ENCODE assay signal across 26 mouse cellular contexts in genomic region chr4:103576305-103576704, GRCm38 (mm10). TPM values are rescaled to one million over a fixed set of nuclear protein-coding genes. Genes with fewer than 3 reads are reported as not detected.
DNase-seq lines count a peak whose midpoint lies in the region; ATAC-seq lines count a peak whose summit lies in the region.
"Had no signal": no experiment of that assay in that cellular context is flagged by ENCODE, and none has a peak within 500 bp of the region (broad histone marks: within the 10 kb centered on the region; RNA-seq: fewer than 3 reads in every experiment).

No protein-coding gene starts in this region.

- H3K4me3 ChIP-seq in forebrain, embryonic 14.5 days (ENCODE audit: low read depth, low read length): no peak overlapping the region
- no peak overlapping the region for H3K4me3 ChIP-seq in forebrain, embryonic 11.5 days (ENCODE audit: low read depth, low read length)
- H3K4me3 ChIP-seq in forebrain, embryonic 16.5 days (replicated peaks; ENCODE audit: low read length): no peak overlapping the region
- H3K4me3 ChIP-seq: embryonic facial prominence, embryonic 15.5 days; heart, embryonic 12.5 days; limb, embryonic 12.5 days; midbrain, embryonic 10.5 days had no signal

- no peak overlapping the region for H3K4me2 ChIP-seq in forebrain, embryonic 14.5 days (ENCODE audit: low read length)
- H3K4me2 ChIP-seq in forebrain, embryonic 11.5 days (ENCODE audit: low read depth, low read length, severe bottlenecking): no peak overlapping the region
- no peak overlapping the region for H3K4me2 ChIP-seq in forebrain, embryonic 16.5 days (ENCODE audit: low read length)
- H3K4me2 ChIP-seq: embryonic facial prominence, embryonic 15.5 days; heart, embryonic 12.5 days; limb, embryonic 12.5 days; liver, embryonic 11.5 days had no signal

- H3K9me3 ChIP-seq in forebrain, embryonic 14.5 days (replicated peaks; ENCODE audit: control insufficient read depth, low read length): no peaks in the 10 kb centered on the region
- H3K9me3 ChIP-seq in forebrain, embryonic 11.5 days (ENCODE audit: control insufficient read depth, low read length): no peaks in the 10 kb centered on the region
- H3K9me3 ChIP-seq in forebrain, embryonic 16.5 days (ENCODE audit: control insufficient read depth, low read length): no peaks in the 10 kb centered on the region
- H3K9me3 ChIP-seq: embryonic facial prominence, embryonic 15.5 days; heart, embryonic 12.5 days; limb, embryonic 12.5 days; midbrain, embryonic 10.5 days had no signal

- peak; percentile 75 for DNase-seq in forebrain, embryonic 14.5 days (ENCODE audit: low spot score)
- no peak for DNase-seq in forebrain, embryonic 11.5 days (ENCODE audit: low spot score)
- peak; percentile 73 for DNase-seq in left cerebral cortex, postnatal 4 days
- no peak for DNase-seq in left cerebral cortex, adult 8-10 months (ENCODE audit: low spot score in 2 of 2)
- peak; percentile 30 for DNase-seq in layer of hippocampus, adult 9-11 months
- no peak for DNase-seq in kidney, postnatal 25 days
- no peak for DNase-seq in adrenal gland, adult (ENCODE audit: inconsistent age in 2 of 2, low spot score in 1 of 2)
- DNase-seq: adrenal gland, postnatal 36 days; cerebellum, adult 11-12 months; gastrocnemius, postnatal 10 days; heart, postnatal 10 days; kidney, adult 2 months; liver, postnatal 0 days; lung, postnatal 10 days; thymus, adult 2 months; thymus, postnatal 4 days had no signal

- no peak overlapping the region for H3K27ac ChIP-seq in forebrain, embryonic 14.5 days (ENCODE audit: low read depth, low read length)
- no peak overlapping the region for H3K27ac ChIP-seq in forebrain, embryonic 11.5 days (ENCODE audit: low read depth, low read length)
- peak overlapping the region; percentile 80 for H3K27ac ChIP-seq in forebrain, embryonic 16.5 days (ENCODE audit: low read length)
- H3K27ac ChIP-seq: embryonic facial prominence, embryonic 15.5 days; kidney, postnatal 0 days; limb, embryonic 12.5 days; midbrain, embryonic 10.5 days; stomach, postnatal 0 days had no signal

- H3K4me1 ChIP-seq in forebrain, embryonic 14.5 days (ENCODE audit: control insufficient read depth, insufficient read depth, low read length): no peaks in the 10 kb centered on the region
- H3K4me1 ChIP-seq in forebrain, embryonic 11.5 days (replicated peaks; ENCODE audit: control insufficient read depth, insufficient read depth, low read length): no peaks in the 10 kb centered on the region
- H3K4me1 ChIP-seq in forebrain, embryonic 16.5 days (replicated peaks; ENCODE audit: control insufficient read depth, insufficient read depth, low read length): peaks cover 10% of the 10 kb centered on the region
- H3K4me1 ChIP-seq: embryonic facial prominence, embryonic 15.5 days; heart, embryonic 12.5 days; limb, embryonic 12.5 days; midbrain, embryonic 10.5 days had no signal

- intact Hi-C loops in left cerebral cortex, postnatal 4 days (cut with DNase I): no loop called here

- no peaks in the 10 kb centered on the region for H3K27me3 ChIP-seq in forebrain, embryonic 14.5 days (replicated peaks; ENCODE audit: control insufficient read depth, insufficient read depth, low read length)
- H3K27me3 ChIP-seq in forebrain, embryonic 11.5 days (ENCODE audit: control insufficient read depth, insufficient read depth, low read length): no peaks in the 10 kb centered on the region
- no peaks in the 10 kb centered on the region for H3K27me3 ChIP-seq in forebrain, embryonic 16.5 days (replicated peaks; ENCODE audit: control insufficient read depth, insufficient read depth, low read length)
- H3K27me3 ChIP-seq: embryonic facial prominence, embryonic 15.5 days; heart, embryonic 12.5 days; limb, embryonic 12.5 days had no signal

- no peak overlapping the region for H3K9ac ChIP-seq in forebrain, embryonic 14.5 days (ENCODE audit: low read length)
- H3K9ac ChIP-seq in forebrain, embryonic 11.5 days (ENCODE audit: low read length): no peak overlapping the region
- H3K9ac ChIP-seq in forebrain, embryonic 16.5 days (replicated peaks; ENCODE audit: low read depth, low read length): no peak overlapping the region
- H3K9ac ChIP-seq: embryonic facial prominence, embryonic 15.5 days; heart, embryonic 12.5 days; limb, embryonic 12.5 days; liver, postnatal 0 days had no signal

- H3K36me3 ChIP-seq in forebrain, embryonic 14.5 days (ENCODE audit: control insufficient read depth, insufficient read depth, low read length): no peaks in the 10 kb centered on the region
- H3K36me3 ChIP-seq in forebrain, embryonic 11.5 days (ENCODE audit: control insufficient read depth, insufficient read depth, low read length): no peaks in the 10 kb centered on the region
- H3K36me3 ChIP-seq in forebrain, embryonic 16.5 days (ENCODE audit: control insufficient read depth, insufficient read depth): no peaks in the 10 kb centered on the region
- H3K36me3 ChIP-seq: embryonic facial prominence, embryonic 15.5 days; heart, embryonic 12.5 days; limb, embryonic 12.5 days; midbrain, embryonic 10.5 days had no signal

- 73% methylated on average over 6 of the region's 6 CpGs for WGBS in forebrain, embryonic 14.5 days
- WGBS in forebrain, embryonic 11.5 days: 84% methylated on average over 6 of the region's 6 CpGs
- 54% methylated on average over 6 of the region's 6 CpGs for WGBS in forebrain, embryonic 16.5 days

- peak; percentile 60 for ATAC-seq in forebrain, embryonic 14.5 days
- no peak for ATAC-seq in forebrain, embryonic 11.5 days (replicated peaks; ENCODE audit: low FRiP score)
- ATAC-seq in forebrain, embryonic 16.5 days: peak; percentile 71
- ATAC-seq: liver, postnatal 0 days had no signal

RNA-seq across cellular contexts. Expression of gene Dab1, which starts 42.9 kb away (rescaled TPM):
- polyA plus RNA-seq in forebrain, embryonic 14.5 days (2014; fragmentation: Nextera tagmentation; extraction: Ambion mirVana): 106 and 137 TPM in 2 replicates
- polyA plus RNA-seq in forebrain, embryonic 11.5 days (2014; fragmentation: Nextera tagmentation; extraction: Ambion mirVana): 46.9 and 51.6 TPM in 2 replicates
- total RNA-seq in left cerebral cortex, postnatal 4 days (2021): 100 to 1,000 TPM; 159 to 164 TPM
- total RNA-seq in left cerebral cortex, adult 8-10 months (2022): 100 to 1,000 TPM in 3 of 4 experiments, 10 to 100 TPM in 1; 98.4 to 114 (median 107) TPM
- 195 and 214 TPM in 2 replicates for polyA plus RNA-seq in forebrain, embryonic 16.5 days (2015; fragmentation: Nextera tagmentation; extraction: Ambion mirVana)
- total RNA-seq: granulocyte monocyte progenitor cell, adult 5-6 weeks; neutrophil, adult 5-6 weeks had no signal

Comparison
In these comparisons a context has a peak if more than half of its experiments do, and no peak if none do; other contexts are left out.
1. DNase-seq: peak in forebrain, embryonic 14.5 days (single experiment), left cerebral cortex, postnatal 4 days (single experiment) and layer of hippocampus, adult 9-11 months (single experiment); none in forebrain, embryonic 11.5 days (single experiment), left cerebral cortex, adult 8-10 months (0 of 2), kidney, postnatal 25 days (0 of 2) and adrenal gland, adult (0 of 2).